Mouse (Mus musculus): ENCODE data around the gene Armh1. TPM values are rescaled to one million over a fixed set of nuclear protein-coding genes. Genes with fewer than 3 reads are reported as not detected.
"Not testable (repeated sequence)": the region's sequence is repeated elsewhere in the genome, so short reads cannot be mapped to it uniquely, and the experiment has no call there.

The Armh1 gene
- total RNA-seq, 1 experiment from 2014 or later, result 4.8 TPM

- DNase-seq, result no peak
These were observed 30.1 kb downstream of the Armh1 start for GRCm38 (mm10) chr4:117221836-117222235.

GRCm38 (mm10) chr4:117220741-117221515 lies 31.0 kb downstream of the Armh1 start:
- DNase-seq, result no peak

- peak; percentile 53 for DNase-seq
These were observed 33.3 kb downstream of the Armh1 start for GRCm38 (mm10) chr4:117218517-117219219.

- no peak for DNase-seq
These were observed 34.9 kb downstream of the Armh1 start for GRCm38 (mm10) chr4:117217029-117217428.

GRCm38 (mm10) chr4:117214250-117214649 lies 37.7 kb downstream of the Armh1 start:
- no peak for DNase-seq

- peak; percentile 82 for DNase-seq
These were observed 41.5 kb downstream of the Armh1 start for GRCm38 (mm10) chr4:117210147-117211074.

- DNase-seq, result no peak
These were observed 42.3 kb downstream of the Armh1 start for GRCm38 (mm10) chr4:117209592-117209991.

- no peak for DNase-seq
These were observed 49.0 kb downstream of the Armh1 start for GRCm38 (mm10) chr4:117202992-117203354.

- no peak for DNase-seq
These were observed 49.6 kb downstream of the Armh1 start for GRCm38 (mm10) chr4:117202046-117202991.

GRCm38 (mm10) chr4:117191804-117192203 lies 60.1 kb downstream of the Armh1 start:
- no peak for DNase-seq

- no peak for DNase-seq
These were observed 61.3 kb downstream of the Armh1 start for GRCm38 (mm10) chr4:117190660-117191059.

- no peak for DNase-seq
These were observed 61.9 kb downstream of the Armh1 start for GRCm38 (mm10) chr4:117189856-117190543.

- peak; percentile 82 for DNase-seq
These were observed 62.5 kb downstream of the Armh1 start for GRCm38 (mm10) chr4:117189382-117189855.

- DNase-seq, result no peak
These were observed 63.0 kb downstream of the Armh1 start for GRCm38 (mm10) chr4:117188969-117189368.

GRCm38 (mm10) chr4:117182759-117183096 lies 69.2 kb downstream of the Armh1 start:
- not testable (repeated sequence) for DNase-seq

- peak; percentile 91 for DNase-seq
These were observed 69.8 kb downstream of the Armh1 start, which contains the start of gene Kif2c for GRCm38 (mm10) chr4:117181863-117182758. TSS of gene Kif2c (minus strand) at chr4:117182639.

GRCm38 (mm10) chr4:117169936-117170335 lies 82.0 kb downstream of the Armh1 start:
- no peak for DNase-seq
